Mouse (Mus musculus): ENCODE results near the gene Ces1e. TPM values are rescaled to one million over a fixed set of nuclear protein-coding genes. Genes with fewer than 3 reads are reported as not detected.

Ces1e gene
- polyA plus RNA-seq (2015; fragmentation: Nextera tagmentation; extraction: Ambion mirVana) = 0.66 and 1.1 TPM in 2 replicates

- Histone ChIP-seq H3K9ac (ENCODE audit: low read depth, low read length) (no peak within 1 kb of the TSS), H3K4me2 (replicated peaks; ENCODE audit: low read depth) (peak within 1 kb of the TSS; percentile 49), H3K27ac (ENCODE audit: low read depth, low read length) (peak within 1 kb of the TSS; percentile 15; the same call in 1 of the 2 replicates), H3K4me3 (ENCODE audit: low read depth, low read length) (no peak within 1 kb of the TSS), H3K9me3 (ENCODE audit: control insufficient read depth) (no peaks in the 10 kb centered on the region), H3K36me3 (ENCODE audit: control insufficient read depth, insufficient read depth) (no peaks in the 10 kb centered on the region), H3K4me1 (replicated peaks; ENCODE audit: control insufficient read depth, insufficient read depth, low read length) (no peaks in the 10 kb centered on the region), H3K27me3 (replicated peaks; ENCODE audit: control insufficient read depth, insufficient read depth, low read length) (no peaks in the 10 kb centered on the region)
- no peak for TF ChIP-seq CTCF (IDR thresholded peaks at IDR 0.05; ENCODE audit: low read depth)
- ATAC-seq = peak; percentile 94
Measured at GRCm38 (mm10) chr8:93229446-93229845, at the start of gene Ces1e. TSS of gene Ces1e (minus strand) at chr8:93229619.

- no peaks in the 10 kb centered on the region for H3K9me3 ChIP-seq (ENCODE audit: control insufficient read depth)
- H3K36me3 ChIP-seq (ENCODE audit: control insufficient read depth, insufficient read depth) = no peaks in the 10 kb centered on the region
- 0 out of 2 replicates have a peak, but pooled peaks have one; percentile 48 for ATAC-seq
- H3K9ac ChIP-seq (ENCODE audit: low read depth, low read length) = no peak overlapping the region
- H3K4me1 ChIP-seq (replicated peaks; ENCODE audit: control insufficient read depth, insufficient read depth, low read length) = no peaks in the 10 kb centered on the region; the same call in 1 of the 2 replicates
- H3K4me3 ChIP-seq (ENCODE audit: low read depth, low read length) = no peak overlapping the region
- H3K27me3 ChIP-seq (replicated peaks; ENCODE audit: control insufficient read depth, insufficient read depth, low read length) = no peaks in the 10 kb centered on the region
- no peak overlapping the region for H3K4me2 ChIP-seq (replicated peaks; ENCODE audit: low read depth)
- H3K27ac ChIP-seq (ENCODE audit: low read depth, low read length) = no peak overlapping the region
- TF ChIP-seq CTCF (IDR thresholded peaks at IDR 0.05; ENCODE audit: low read depth) = no peak
- 62% methylated on average over 4 of the region's 4 CpGs for WGBS
Measured at GRCm38 (mm10) chr8:93278176-93278805, 48.9 kb upstream of the Ces1e start.

- WGBS = 60% methylated on average over 4 of the region's 4 CpGs
- Histone ChIP-seq H3K36me3 (ENCODE audit: control insufficient read depth, insufficient read depth) (no peaks in the 10 kb centered on the region), H3K27ac (ENCODE audit: low read depth, low read length) (no peak overlapping the region), H3K4me3 (ENCODE audit: low read depth, low read length) (no peak overlapping the region), H3K4me2 (replicated peaks; ENCODE audit: low read depth) (no peak overlapping the region), H3K9ac (ENCODE audit: low read depth, low read length) (no peak overlapping the region), H3K27me3 (replicated peaks; ENCODE audit: control insufficient read depth, insufficient read depth, low read length) (no peaks in the 10 kb centered on the region), H3K9me3 (ENCODE audit: control insufficient read depth) (no peaks in the 10 kb centered on the region), H3K4me1 (replicated peaks; ENCODE audit: control insufficient read depth, insufficient read depth, low read length) (no peaks in the 10 kb centered on the region; the same call in 1 of the 2 replicates)
- TF ChIP-seq CTCF (IDR thresholded peaks at IDR 0.05; ENCODE audit: low read depth) = no peak
- no peak for ATAC-seq
Measured at GRCm38 (mm10) chr8:93274609-93275008, 45.2 kb upstream of the Ces1e start.

- Histone ChIP-seq H3K4me2 (replicated peaks; ENCODE audit: low read depth) (no peak overlapping the region), H3K9ac (ENCODE audit: low read depth, low read length) (no peak overlapping the region), H3K9me3 (ENCODE audit: control insufficient read depth) (no peaks in the 10 kb centered on the region), H3K4me3 (ENCODE audit: low read depth, low read length) (no peak overlapping the region), H3K36me3 (ENCODE audit: control insufficient read depth, insufficient read depth) (no peaks in the 10 kb centered on the region), H3K27ac (ENCODE audit: low read depth, low read length) (no peak overlapping the region), H3K4me1 (replicated peaks; ENCODE audit: control insufficient read depth, insufficient read depth, low read length) (no peaks in the 10 kb centered on the region; the same call in 1 of the 2 replicates), H3K27me3 (replicated peaks; ENCODE audit: control insufficient read depth, insufficient read depth, low read length) (no peaks in the 10 kb centered on the region)
- WGBS = 36% methylated on average over 3 of the region's 3 CpGs
- no peak for TF ChIP-seq CTCF (IDR thresholded peaks at IDR 0.05; ENCODE audit: low read depth)
- ATAC-seq = peak; percentile 77
Measured at GRCm38 (mm10) chr8:93273321-93273720, 43.9 kb upstream of the Ces1e start.

- TF ChIP-seq CTCF (IDR thresholded peaks at IDR 0.05; ENCODE audit: low read depth) = no peak
- no peaks in the 10 kb centered on the region for H3K27me3 ChIP-seq (replicated peaks; ENCODE audit: control insufficient read depth, insufficient read depth, low read length)
- 59% methylated on average over 4 of the region's 4 CpGs for WGBS
- no peaks in the 10 kb centered on the region for H3K9me3 ChIP-seq (ENCODE audit: control insufficient read depth)
- no peaks in the 10 kb centered on the region for H3K36me3 ChIP-seq (ENCODE audit: control insufficient read depth, insufficient read depth)
- no peak for ATAC-seq
- H3K4me1 ChIP-seq (replicated peaks; ENCODE audit: control insufficient read depth, insufficient read depth, low read length) = no peaks in the 10 kb centered on the region; the same call in 1 of the 2 replicates
- H3K9ac ChIP-seq (ENCODE audit: low read depth, low read length) = no peak overlapping the region
- H3K27ac ChIP-seq (ENCODE audit: low read depth, low read length) = no peak overlapping the region
- no peak overlapping the region for H3K4me3 ChIP-seq (ENCODE audit: low read depth, low read length)
- H3K4me2 ChIP-seq (replicated peaks; ENCODE audit: low read depth) = no peak overlapping the region
Measured at GRCm38 (mm10) chr8:93272686-93273085, 43.3 kb upstream of the Ces1e start.

GRCm38 (mm10) chr8:93261436-93261835, 32.0 kb upstream of the Ces1e start:
- H3K27ac ChIP-seq (ENCODE audit: low read depth, low read length) = no peak overlapping the region

More at GRCm38 (mm10) chr8:93261436-93261835, 32.0 kb upstream of the Ces1e start:
- Histone ChIP-seq H3K4me3 (ENCODE audit: low read depth, low read length) (no peak overlapping the region), H3K9me3 (ENCODE audit: control insufficient read depth) (no peaks in the 10 kb centered on the region), H3K9ac (ENCODE audit: low read depth, low read length) (no peak overlapping the region), H3K4me2 (replicated peaks; ENCODE audit: low read depth) (no peak overlapping the region), H3K4me1 (replicated peaks; ENCODE audit: control insufficient read depth, insufficient read depth, low read length) (no peaks in the 10 kb centered on the region), H3K27me3 (replicated peaks; ENCODE audit: control insufficient read depth, insufficient read depth, low read length) (no peaks in the 10 kb centered on the region), H3K36me3 (ENCODE audit: control insufficient read depth, insufficient read depth) (no peaks in the 10 kb centered on the region)
- TF ChIP-seq CTCF (IDR thresholded peaks at IDR 0.05; ENCODE audit: low read depth) = no peak
- 50% methylated on average over 2 of the region's 2 CpGs for WGBS
- ATAC-seq = 0 out of 2 replicates have a peak, but pooled peaks have one; percentile 41

All from intestine, postnatal 0 days (tissue).